Comparison of ENCODE assay signal across 18 mouse cellular contexts in genomic region chr11:98046466-98046865, GRCm38 (mm10). TPM values are rescaled to one million over a fixed set of nuclear protein-coding genes. Genes with fewer than 3 reads are reported as not detected.
A peak's percentile ranks its signal among the peaks of the same experiment; 100 is the strongest.
DNase-seq lines count a peak whose midpoint lies in the region; ATAC-seq and TF ChIP-seq lines count a peak whose summit lies in the region.
"Had no signal": no experiment of that assay in that cellular context is flagged by ENCODE, and none has a peak within 500 bp of the region (broad histone marks: within the 10 kb centered on the region; RNA-seq: fewer than 3 reads in every experiment).

No protein-coding gene starts in this region.

- no peak for ATAC-seq in midbrain, embryonic 11.5 days (ENCODE audit: low FRiP score)
- ATAC-seq in midbrain, embryonic 13.5 days, result no peak
- no peak for ATAC-seq in stomach, postnatal 0 days (ENCODE audit: low FRiP score, low TSS enrichment)
- no peak for ATAC-seq in forebrain, embryonic 16.5 days
- ATAC-seq: forebrain, embryonic 13.5 days; lung, postnatal 0 days had no signal

- no peak for TF ChIP-seq EP300 in stomach, postnatal 0 days (optimal IDR thresholded peaks at IDR 0.05)

- H3K9me3 ChIP-seq in midbrain, embryonic 11.5 days (ENCODE audit: control insufficient read depth, low read length), result no peaks in the 10 kb centered on the region
- no peaks in the 10 kb centered on the region for H3K9me3 ChIP-seq in midbrain, embryonic 13.5 days
- H3K9me3 ChIP-seq in stomach, postnatal 0 days (ENCODE audit: control insufficient read depth, low read length), result no peaks in the 10 kb centered on the region
- no peaks in the 10 kb centered on the region for H3K9me3 ChIP-seq in forebrain, embryonic 16.5 days (ENCODE audit: control insufficient read depth, low read length)
- H3K9me3 ChIP-seq: embryonic facial prominence, embryonic 12.5 days; forebrain, embryonic 13.5 days; hindbrain, embryonic 10.5 days; neural tube, embryonic 13.5 days had no signal

- no peak overlapping the region for H3K9ac ChIP-seq in midbrain, embryonic 11.5 days (ENCODE audit: low read length)
- no peak overlapping the region for H3K9ac ChIP-seq in midbrain, embryonic 13.5 days (replicated peaks)
- H3K9ac ChIP-seq in stomach, postnatal 0 days (ENCODE audit: low read length), result no peak overlapping the region
- no peak overlapping the region for H3K9ac ChIP-seq in forebrain, embryonic 16.5 days (replicated peaks; ENCODE audit: low read depth, low read length)
- H3K9ac ChIP-seq: embryonic facial prominence, embryonic 12.5 days; forebrain, embryonic 13.5 days; neural tube, embryonic 13.5 days had no signal

- DNase-seq in cerebellum, adult 9-10 months, result peak; percentile 49
- DNase-seq in cerebellum, adult 8-10 months, result no peak
- peak; percentile 61 for DNase-seq in midbrain, embryonic 11.5 days (ENCODE audit: low spot score, missing footprints)
- DNase-seq in adrenal gland, adult 2 months, result peak; percentile 89
- no peak for DNase-seq in stomach, postnatal 0 days (ENCODE audit: low spot score)
- DNase-seq in heart, adult 18-20 months, result no peak
- DNase-seq: gastrocnemius, postnatal 14 days; layer of hippocampus, postnatal 36 days; midbrain, embryonic 14.5 days; right cerebral cortex, postnatal 25 days had no signal

- TF ChIP-seq CTCF in stomach, postnatal 0 days (IDR thresholded peaks at IDR 0.05; ENCODE audit: low read depth), result peak; percentile 23; the same call in 1 of the 2 replicates

- no peaks in the 10 kb centered on the region for H3K36me3 ChIP-seq in midbrain, embryonic 11.5 days (ENCODE audit: control insufficient read depth, insufficient read depth, low read length)
- no peaks in the 10 kb centered on the region for H3K36me3 ChIP-seq in midbrain, embryonic 13.5 days
- no peaks in the 10 kb centered on the region for H3K36me3 ChIP-seq in stomach, postnatal 0 days (ENCODE audit: control insufficient read depth, insufficient read depth, low read length)
- H3K36me3 ChIP-seq in forebrain, embryonic 16.5 days (ENCODE audit: control insufficient read depth, insufficient read depth), result no peaks in the 10 kb centered on the region
- H3K36me3 ChIP-seq: embryonic facial prominence, embryonic 12.5 days; hindbrain, embryonic 10.5 days had no signal

- H3K27me3 ChIP-seq in midbrain, embryonic 11.5 days (ENCODE audit: control insufficient read depth, insufficient read depth, low read length), result peaks cover 15% of the 10 kb centered on the region
- peaks cover 42% of the 10 kb centered on the region for H3K27me3 ChIP-seq in midbrain, embryonic 13.5 days
- no peaks in the 10 kb centered on the region; the same call in 1 of the 2 replicates for H3K27me3 ChIP-seq in stomach, postnatal 0 days (ENCODE audit: control insufficient read depth, insufficient read depth, low read length)
- H3K27me3 ChIP-seq in forebrain, embryonic 16.5 days (replicated peaks; ENCODE audit: control insufficient read depth, insufficient read depth, low read length), result peaks cover 13% of the 10 kb centered on the region

- no peak overlapping the region for H3K4me3 ChIP-seq in midbrain, embryonic 11.5 days (ENCODE audit: low read depth, low read length)
- no peak overlapping the region for H3K4me3 ChIP-seq in midbrain, embryonic 13.5 days (replicated peaks)
- H3K4me3 ChIP-seq in stomach, postnatal 0 days (ENCODE audit: low read depth, low read length), result no peak overlapping the region
- H3K4me3 ChIP-seq in forebrain, embryonic 16.5 days (replicated peaks; ENCODE audit: low read length), result no peak overlapping the region
- H3K4me3 ChIP-seq: embryonic facial prominence, embryonic 12.5 days; erythroblast, embryonic 14.5 days; forebrain, embryonic 13.5 days; hindbrain, embryonic 10.5 days; neural tube, embryonic 13.5 days had no signal

- WGBS in midbrain, embryonic 11.5 days, result 54% methylated on average over 1 of the region's 1 CpGs
- 68% methylated on average over 1 of the region's 1 CpGs for WGBS in midbrain, embryonic 13.5 days
- 65% methylated on average over 1 of the region's 1 CpGs for WGBS in stomach, postnatal 0 days
- WGBS in forebrain, embryonic 16.5 days, result 57% methylated on average over 1 of the region's 1 CpGs

- no peak overlapping the region for H3K27ac ChIP-seq in midbrain, embryonic 11.5 days (ENCODE audit: low read depth, low read length)
- H3K27ac ChIP-seq in midbrain, embryonic 13.5 days, result no peak overlapping the region
- H3K27ac ChIP-seq in stomach, postnatal 0 days (replicated peaks), result no peak overlapping the region
- no peak overlapping the region for H3K27ac ChIP-seq in forebrain, embryonic 16.5 days (ENCODE audit: low read length)
- H3K27ac ChIP-seq: embryonic facial prominence, embryonic 12.5 days; forebrain, embryonic 13.5 days; hindbrain, embryonic 10.5 days; neural tube, embryonic 13.5 days had no signal

- H3K4me1 ChIP-seq in midbrain, embryonic 11.5 days (ENCODE audit: control insufficient read depth, insufficient read depth, low read length), result no peaks in the 10 kb centered on the region
- peaks cover 5% of the 10 kb centered on the region for H3K4me1 ChIP-seq in midbrain, embryonic 13.5 days (replicated peaks)
- H3K4me1 ChIP-seq in stomach, postnatal 0 days (replicated peaks; ENCODE audit: control insufficient read depth, insufficient read depth), result no peaks in the 10 kb centered on the region
- peaks cover 13% of the 10 kb centered on the region for H3K4me1 ChIP-seq in forebrain, embryonic 16.5 days (replicated peaks; ENCODE audit: control insufficient read depth, insufficient read depth, low read length)

- H3K4me2 ChIP-seq in midbrain, embryonic 11.5 days, result no peak overlapping the region
- no peak overlapping the region for H3K4me2 ChIP-seq in midbrain, embryonic 13.5 days (replicated peaks)
- H3K4me2 ChIP-seq in stomach, postnatal 0 days (replicated peaks; ENCODE audit: low read depth), result no peak overlapping the region
- H3K4me2 ChIP-seq in forebrain, embryonic 16.5 days (ENCODE audit: low read length), result no peak overlapping the region
- H3K4me2 ChIP-seq: embryonic facial prominence, embryonic 12.5 days; forebrain, embryonic 13.5 days; neural tube, embryonic 13.5 days had no signal

RNA-seq across cellular contexts. Expression of gene Stac2, which starts 6.8 kb away (rescaled TPM):
- 0.37 and 0.47 TPM in 2 replicates for polyA plus RNA-seq in midbrain, embryonic 11.5 days (2014; fragmentation: Nextera tagmentation; extraction: Ambion mirVana)
- 1.6 and 1.7 TPM in 2 replicates for polyA plus RNA-seq in midbrain, embryonic 13.5 days (2015; fragmentation: Nextera tagmentation; extraction: Ambion mirVana)
- total RNA-seq in adrenal gland, adult 2 months (2021), result 1 to 10 TPM; 3.6 to 4.0 TPM
- polyA plus RNA-seq in adrenal gland, adult 2 months (2012; rRNA removed), result 0.71 and 0.83 TPM in 2 replicates
- polyA plus RNA-seq in stomach, postnatal 0 days (2015; fragmentation: Nextera tagmentation; extraction: Ambion mirVana), result 0.05 and 0.08 TPM in 2 replicates
- polyA plus RNA-seq in forebrain, embryonic 16.5 days (2015; fragmentation: Nextera tagmentation; extraction: Ambion mirVana), result 3.4 and 5.4 TPM in 2 replicates
- under 1 TPM; 0.15 to 0.25 TPM for total RNA-seq in heart, adult 18-20 months (2021)
- polyA plus RNA-seq: erythroblast, embryonic 14.5 days had no signal

RNA-seq across cellular contexts. Expression of gene Rpl19, which starts 20.0 kb away (rescaled TPM):
- 945 and 991 TPM in 2 replicates for polyA plus RNA-seq in midbrain, embryonic 11.5 days (2014; fragmentation: Nextera tagmentation; extraction: Ambion mirVana)
- 699 and 710 TPM in 2 replicates for polyA plus RNA-seq in midbrain, embryonic 13.5 days (2015; fragmentation: Nextera tagmentation; extraction: Ambion mirVana)
- total RNA-seq in adrenal gland, adult 2 months (2021), result 1,000 to 10,000 TPM; 1,223 to 1,284 TPM
- 128 and 129 TPM in 2 replicates for polyA plus RNA-seq in adrenal gland, adult 2 months (2012; rRNA removed)
- polyA plus RNA-seq in stomach, postnatal 0 days (2015; fragmentation: Nextera tagmentation; extraction: Ambion mirVana), result 863 and 874 TPM in 2 replicates
- polyA plus RNA-seq in forebrain, embryonic 16.5 days (2015; fragmentation: Nextera tagmentation; extraction: Ambion mirVana), result 652 and 659 TPM in 2 replicates
- 100 to 1,000 TPM; 537 to 590 TPM for total RNA-seq in heart, adult 18-20 months (2021)

RNA-seq across cellular contexts. Expression of gene Cacnb1, which starts 23.6 kb away (rescaled TPM):
- 9.7 and 10.3 TPM in 2 replicates for polyA plus RNA-seq in midbrain, embryonic 11.5 days (2014; fragmentation: Nextera tagmentation; extraction: Ambion mirVana)
- polyA plus RNA-seq in midbrain, embryonic 13.5 days (2015; fragmentation: Nextera tagmentation; extraction: Ambion mirVana), result 49.8 and 51.8 TPM in 2 replicates
- 1 to 10 TPM; 6.9 to 9.6 TPM for total RNA-seq in adrenal gland, adult 2 months (2021)
- polyA plus RNA-seq in adrenal gland, adult 2 months (2012; rRNA removed), result 14.4 and 14.5 TPM in 2 replicates
- 4.2 and 4.9 TPM in 2 replicates for polyA plus RNA-seq in stomach, postnatal 0 days (2015; fragmentation: Nextera tagmentation; extraction: Ambion mirVana)
- 39.0 and 52.1 TPM in 2 replicates for polyA plus RNA-seq in forebrain, embryonic 16.5 days (2015; fragmentation: Nextera tagmentation; extraction: Ambion mirVana)
- total RNA-seq in heart, adult 18-20 months (2021), result 1 to 10 TPM; 5.1 to 5.9 TPM

RNA-seq across cellular contexts. Expression of gene Arl5c, which starts 50.5 kb away (rescaled TPM):
- polyA plus RNA-seq in midbrain, embryonic 11.5 days (2014; fragmentation: Nextera tagmentation; extraction: Ambion mirVana), result 6.7 and 8.9 TPM in 2 replicates
- polyA plus RNA-seq in midbrain, embryonic 13.5 days (2015; fragmentation: Nextera tagmentation; extraction: Ambion mirVana), result 8.0 and 10.5 TPM in 2 replicates
- 1 to 10 TPM in 1 of 2 experiments, under 1 TPM in 1; 0.29 to 1.2 TPM for total RNA-seq in adrenal gland, adult 2 months (2021)
- polyA plus RNA-seq in adrenal gland, adult 2 months (2012; rRNA removed), result 0.43 and 0.87 TPM in 2 replicates
- 7.5 and 9.8 TPM in 2 replicates for polyA plus RNA-seq in stomach, postnatal 0 days (2015; fragmentation: Nextera tagmentation; extraction: Ambion mirVana)
- 4.6 and 6.4 TPM in 2 replicates for polyA plus RNA-seq in forebrain, embryonic 16.5 days (2015; fragmentation: Nextera tagmentation; extraction: Ambion mirVana)
- 1 to 10 TPM in 1 of 2 experiments, not detected in 1; 1.1 TPM for total RNA-seq in heart, adult 18-20 months (2021)
- polyA plus RNA-seq: erythroblast, embryonic 14.5 days had no signal

Comparison
In these comparisons a context has a peak if more than half of its experiments do, and no peak if none do; other contexts are left out.
1. DNase-seq: peak in cerebellum, adult 9-10 months (single experiment), midbrain, embryonic 11.5 days (single experiment) and adrenal gland, adult 2 months (single experiment); none in cerebellum, adult 8-10 months (single experiment), stomach, postnatal 0 days (single experiment) and heart, adult 18-20 months (0 of 2).